Mouse (Mus musculus) neural tube, embryonic 11.5 days (tissue): ENCODE data around the gene Gm21976. TPM values are rescaled to one million over a fixed set of nuclear protein-coding genes. Genes with fewer than 3 reads are reported as not detected.

Experiments
- ATAC-seq: fragments of 200-750 bp; cut with Nextera tagmentation; 2 replicates; pipeline ENCODE4 v1.8.0; 2017; ENCODE audit warnings: moderate number of reproducible peaks, mild to moderate bottlenecking, moderate TSS enrichment, moderate library complexity; ENCODE audit not compliant: insufficient read depth, low FRiP score, low TSS enrichment
- DNase-seq: peaks from one replicate; pipeline ENCODE4 v3.0.0-alpha.2; 2015; ENCODE audit warnings: low spot score
- H3K27ac ChIP-seq: fragments of 300-500 bp; sonication (generic); 2 replicates; pipeline ENCODE4 v1.5.1; 2014; ENCODE audit warnings: low read depth, mild to moderate bottlenecking, low read length
- H3K27me3 ChIP-seq: fragments of 300-500 bp; sonication (generic); 2 replicates; pipeline ENCODE4 v1.6.1; 2014; ENCODE audit warnings: mild to moderate bottlenecking, low read length, mixed read lengths; ENCODE audit not compliant: control insufficient read depth, insufficient read depth
- H3K36me3 ChIP-seq: fragments of 300-500 bp; sonication (generic); 2 replicates; pipeline ENCODE4 v1.6.1; 2014; ENCODE audit warnings: mild to moderate bottlenecking, low read length, moderate library complexity, mixed read lengths; ENCODE audit not compliant: control insufficient read depth, insufficient read depth
- H3K4me1 ChIP-seq: fragments of 300-500 bp; sonication (generic); 2 replicates; pipeline ENCODE4 v1.6.1; 2014; ENCODE audit warnings: low read length, mixed read lengths; ENCODE audit not compliant: control insufficient read depth, insufficient read depth
- H3K4me2 ChIP-seq: fragments of 300-500 bp; sonication (generic); 2 replicates; pipeline ENCODE4 v1.6.1; 2014; ENCODE audit warnings: low read depth, mild to moderate bottlenecking, moderate library complexity
- H3K4me3 ChIP-seq: fragments of 300-500 bp; sonication (generic); 2 replicates; pipeline ENCODE4 v1.5.1; 2014; ENCODE audit warnings: low read depth, low read length
- H3K9ac ChIP-seq: fragments of 300-500 bp; sonication (generic); 2 replicates; pipeline ENCODE4 v1.6.1; 2014; ENCODE audit warnings: mild to moderate bottlenecking, low read length
- H3K9me3 ChIP-seq: fragments of 300-500 bp; sonication (generic); 2 replicates; pipeline ENCODE4 v1.6.1; 2016; ENCODE audit warnings: low read length; ENCODE audit not compliant: control insufficient read depth
- WGBS: fragments of 180-500 bp; shearing (Covaris S2); extraction: QIAGEN DNeasy Blood & Tissue Kit; methylation state at CpG from one replicate; pipeline ENCODE4 v1.1.7; 2014; 5-methylcytosine and 5-hydroxymethylcytosine counted together
- polyA plus RNA-seq: library from polyadenylated mRNA; unstranded; fragments of >200 nt; fragmentation: Nextera tagmentation; extraction: Ambion mirVana; gene quantifications from 2 replicates; pipeline ENCODE4 v1.2.1, GENCODE M21; 2014

Gm21976 gene
- not detected in 2 replicates for polyA plus RNA-seq

GRCm38 (mm10) chr13:98279686-98280085, at the start of gene Gm21976:
Gene Gm21976, plus strand, starts transcription at chr13:98279887.
- ATAC-seq (no peak), DNase-seq (no peak)
- Histone ChIP-seq H3K4me2 (no peak within 1 kb of the TSS), H3K4me3 (no peak within 1 kb of the TSS), H3K9ac (no peak within 1 kb of the TSS), H3K36me3 (no peaks in the 10 kb centered on the region), H3K27me3 (no peaks in the 10 kb centered on the region), H3K27ac (no peak within 1 kb of the TSS), H3K4me1 (no peaks in the 10 kb centered on the region), H3K9me3 (no peaks in the 10 kb centered on the region)
- WGBS = 88% methylated on average over 5 of the region's 5 CpGs

GRCm38 (mm10) chr13:98230511-98230910, 49.2 kb upstream of the Gm21976 start:
- no peak overlapping the region for H3K4me2 ChIP-seq
- H3K9ac ChIP-seq = no peak overlapping the region
- 90% methylated on average over 1 of the region's 1 CpGs for WGBS
- no peak overlapping the region for H3K4me3 ChIP-seq
- H3K27ac ChIP-seq = no peak overlapping the region
- H3K27me3 ChIP-seq = no peaks in the 10 kb centered on the region
- H3K36me3 ChIP-seq = no peaks in the 10 kb centered on the region
- H3K9me3 ChIP-seq = no peaks in the 10 kb centered on the region
- no peaks in the 10 kb centered on the region for H3K4me1 ChIP-seq
- ATAC-seq (no peak), DNase-seq (no peak)

- 82% methylated on average over 6 of the region's 6 CpGs for WGBS
- no peaks in the 10 kb centered on the region for H3K27me3 ChIP-seq
- no peak overlapping the region for H3K27ac ChIP-seq
- no peaks in the 10 kb centered on the region for H3K36me3 ChIP-seq
- ATAC-seq = no peak
- H3K4me3 ChIP-seq = no peak overlapping the region
- H3K4me1 ChIP-seq = no peaks in the 10 kb centered on the region
- no peak for DNase-seq
- H3K9me3 ChIP-seq = no peaks in the 10 kb centered on the region
- no peak overlapping the region for H3K9ac ChIP-seq
- H3K4me2 ChIP-seq = no peak overlapping the region
These were observed 44.2 kb upstream of the Gm21976 start for GRCm38 (mm10) chr13:98235451-98235850.

GRCm38 (mm10) chr13:98239978-98240641, 39.6 kb upstream of the Gm21976 start:
- no peak overlapping the region for H3K9ac ChIP-seq
- H3K4me2 ChIP-seq = no peak overlapping the region
- no peaks in the 10 kb centered on the region for H3K36me3 ChIP-seq
- no peaks in the 10 kb centered on the region for H3K9me3 ChIP-seq
- no peak overlapping the region for H3K27ac ChIP-seq
- H3K4me3 ChIP-seq = no peak overlapping the region
- WGBS = 21% methylated on average over 12 of the region's 12 CpGs
- ATAC-seq (no peak), DNase-seq (peak; percentile 69)
- no peaks in the 10 kb centered on the region for H3K4me1 ChIP-seq
- no peaks in the 10 kb centered on the region for H3K27me3 ChIP-seq

- no peak overlapping the region for H3K4me3 ChIP-seq
- DNase-seq (no peak), ATAC-seq (no peak)
- no peaks in the 10 kb centered on the region for H3K4me1 ChIP-seq
- H3K9ac ChIP-seq = no peak overlapping the region
- no peaks in the 10 kb centered on the region for H3K9me3 ChIP-seq
- H3K27me3 ChIP-seq = no peaks in the 10 kb centered on the region
- no peak overlapping the region for H3K4me2 ChIP-seq
- no peaks in the 10 kb centered on the region for H3K36me3 ChIP-seq
- WGBS = 76% methylated on average over 9 of the region's 9 CpGs
- H3K27ac ChIP-seq = no peak overlapping the region
These were observed 38.0 kb upstream of the Gm21976 start for GRCm38 (mm10) chr13:98241531-98242282.

- Histone ChIP-seq H3K4me3 (no peak overlapping the region), H3K9me3 (no peaks in the 10 kb centered on the region), H3K36me3 (peaks cover 4% of the 10 kb centered on the region; the same call in 1 of the 2 replicates), H3K4me2 (no peak overlapping the region), H3K27ac (no peak overlapping the region), H3K4me1 (no peaks in the 10 kb centered on the region), H3K27me3 (no peaks in the 10 kb centered on the region), H3K9ac (no peak overlapping the region)
- ATAC-seq (no peak), DNase-seq (no peak)
- WGBS = 81% methylated on average over 5 of the region's 5 CpGs
These were observed 34.9 kb upstream of the Gm21976 start for GRCm38 (mm10) chr13:98244571-98245350.

- Histone ChIP-seq H3K4me2 (no peak overlapping the region), H3K36me3 (peaks cover 9% of the 10 kb centered on the region; the same call in 1 of the 2 replicates), H3K9me3 (no peaks in the 10 kb centered on the region), H3K27me3 (no peaks in the 10 kb centered on the region), H3K4me3 (no peak overlapping the region), H3K4me1 (no peaks in the 10 kb centered on the region), H3K27ac (no peak overlapping the region), H3K9ac (no peak overlapping the region)
- no peak for DNase-seq
- no peak for ATAC-seq
- WGBS = 71% methylated on average over 7 of the region's 7 CpGs
These were observed 34.3 kb upstream of the Gm21976 start for GRCm38 (mm10) chr13:98245386-98245785.

- Histone ChIP-seq H3K4me3 (no peak overlapping the region), H3K9me3 (no peaks in the 10 kb centered on the region), H3K27ac (no peak overlapping the region), H3K4me2 (no peak overlapping the region), H3K36me3 (peaks cover 14% of the 10 kb centered on the region; the same call in 1 of the 2 replicates), H3K27me3 (no peaks in the 10 kb centered on the region), H3K9ac (no peak overlapping the region), H3K4me1 (no peaks in the 10 kb centered on the region)
- ATAC-seq = no peak
- no peak for DNase-seq
- WGBS = 88% methylated on average over 10 of the region's 10 CpGs
These were observed 30.1 kb upstream of the Gm21976 start for GRCm38 (mm10) chr13:98249594-98249993.
